Mouse (Mus musculus): Measurements from ENCODE around the gene Serpina3j. TPM values are rescaled to one million over a fixed set of nuclear protein-coding genes. Genes with fewer than 3 reads are reported as not detected.
"Not testable (repeated sequence)": the region's sequence is repeated elsewhere in the genome, so short reads cannot be mapped to it uniquely, and the experiment has no call there.

Gene Serpina3j
- polyA plus RNA-seq, 1 experiment from 2014 or later = not detected

GRCm38 (mm10) chr12:104338226-104338625, 23.9 kb downstream of the Serpina3j start, which contains the start of the genes Serpina3k and Serpina3m:
TSS of gene Serpina3k (plus strand) at chr12:104338486.
TSS of gene Serpina3m (plus strand) at chr12:104338486.
- not testable (repeated sequence) for DNase-seq (ENCODE audit: extremely low spot score, low spot score); H3K27ac ChIP-seq; H3K4me3 ChIP-seq; H3K4me1 ChIP-seq; H3K9me3 ChIP-seq; H3K36me3 ChIP-seq (replicated peaks); H3K27me3 ChIP-seq (ENCODE audit: poor library complexity, severe bottlenecking)
- WGBS = 85% methylated on average over 3 of the region's 3 CpGs

- Histone ChIP-seq H3K36me3 (replicated peaks) (no peaks in the 10 kb centered on the region), H3K27me3 (ENCODE audit: poor library complexity, severe bottlenecking) (no peaks in the 10 kb centered on the region), H3K9me3 (no peaks in the 10 kb centered on the region), H3K4me1 (no peaks in the 10 kb centered on the region), H3K27ac (no peak overlapping the region), H3K4me3 (no peak overlapping the region)
- WGBS = 90% methylated on average over 3 of the region's 3 CpGs
- DNase-seq (ENCODE audit: extremely low spot score, low spot score) = no peak
These were observed 24.4 kb downstream of the Serpina3j start for GRCm38 (mm10) chr12:104338705-104339104.

GRCm38 (mm10) chr12:104342489-104342888, 28.1 kb downstream of the Serpina3j start:
- DNase-seq (ENCODE audit: extremely low spot score, low spot score); H3K4me3 ChIP-seq; H3K36me3 ChIP-seq (replicated peaks); H3K27ac ChIP-seq; H3K9me3 ChIP-seq; H3K4me1 ChIP-seq; H3K27me3 ChIP-seq (ENCODE audit: poor library complexity, severe bottlenecking): not testable (repeated sequence)

GRCm38 (mm10) chr12:104345181-104345580, 30.8 kb downstream of the Serpina3j start:
- 92% methylated on average over 2 of the region's 2 CpGs for WGBS

DNA sequence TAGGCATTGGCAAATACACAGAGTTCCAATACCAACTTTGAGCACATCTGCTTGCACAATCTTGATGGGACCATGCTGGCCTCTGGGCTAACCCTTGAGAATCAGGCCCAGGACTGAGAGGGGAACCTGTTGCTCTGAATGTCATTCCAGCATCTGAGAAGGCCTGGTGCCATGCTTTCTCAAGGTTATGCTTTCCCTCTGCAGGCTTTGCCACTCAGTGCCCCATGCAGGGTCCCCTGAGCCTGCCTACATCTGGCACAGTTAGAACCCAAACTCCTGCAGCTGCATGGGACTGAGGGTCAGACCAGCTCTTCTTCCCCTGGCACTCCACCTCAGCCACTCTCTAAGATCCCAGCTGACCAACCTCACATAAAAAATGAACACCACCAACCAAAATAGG, 31.4 kb downstream of the Serpina3j start:
- Histone ChIP-seq H3K4me3 (no peak overlapping the region), H3K27ac (no peak overlapping the region), H3K27me3 (ENCODE audit: poor library complexity, severe bottlenecking) (no peaks in the 10 kb centered on the region), H3K36me3 (replicated peaks) (no peaks in the 10 kb centered on the region), H3K4me1 (no peaks in the 10 kb centered on the region), H3K9me3 (no peaks in the 10 kb centered on the region)
- no peak for DNase-seq (ENCODE audit: extremely low spot score, low spot score)

More at GRCm38 (mm10) chr12:104345181-104345580, 30.8 kb downstream of the Serpina3j start:
- Histone ChIP-seq H3K27ac (no peak overlapping the region), H3K36me3 (replicated peaks) (no peaks in the 10 kb centered on the region), H3K27me3 (ENCODE audit: poor library complexity, severe bottlenecking) (no peaks in the 10 kb centered on the region), H3K4me3 (no peak overlapping the region), H3K9me3 (no peaks in the 10 kb centered on the region), H3K4me1 (no peaks in the 10 kb centered on the region)
- no peak for DNase-seq (ENCODE audit: extremely low spot score, low spot score)

DNA sequence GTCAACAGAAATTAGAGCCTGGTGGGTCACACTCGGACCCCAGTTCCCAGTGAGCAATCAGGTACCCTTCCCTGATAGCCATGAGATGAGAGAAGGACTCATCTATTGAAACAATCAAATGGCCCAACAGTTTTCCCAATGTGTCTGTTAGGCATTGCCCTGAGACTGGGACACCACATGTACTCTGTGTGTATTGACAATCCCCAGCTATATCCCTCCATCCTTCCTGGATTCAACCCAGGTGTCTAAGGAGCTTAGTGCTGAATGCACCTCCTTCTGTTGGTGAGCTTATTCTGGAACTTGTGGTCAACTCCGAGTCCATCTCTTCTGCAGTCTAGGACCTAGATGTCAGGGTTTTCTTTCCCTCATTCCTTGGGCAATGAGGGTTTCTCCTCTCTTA, 32.7 kb downstream of the Serpina3j start:
- Histone ChIP-seq H3K9me3 (no peaks in the 10 kb centered on the region), H3K4me3 (no peak overlapping the region), H3K36me3 (replicated peaks) (no peaks in the 10 kb centered on the region), H3K27me3 (ENCODE audit: poor library complexity, severe bottlenecking) (no peaks in the 10 kb centered on the region), H3K27ac (no peak overlapping the region), H3K4me1 (no peaks in the 10 kb centered on the region)
- WGBS = 76% methylated on average over 2 of the region's 2 CpGs
- peak; percentile 0 for DNase-seq (ENCODE audit: extremely low spot score, low spot score)

- not testable (repeated sequence) for H3K4me1 ChIP-seq; H3K36me3 ChIP-seq (replicated peaks); H3K27ac ChIP-seq; H3K9me3 ChIP-seq; DNase-seq (ENCODE audit: extremely low spot score, low spot score); H3K27me3 ChIP-seq (ENCODE audit: poor library complexity, severe bottlenecking); H3K4me3 ChIP-seq
- WGBS = 41% methylated on average over 3 of the region's 3 CpGs
These were observed 37.5 kb downstream of the Serpina3j start for GRCm38 (mm10) chr12:104351812-104352211.

DNA sequence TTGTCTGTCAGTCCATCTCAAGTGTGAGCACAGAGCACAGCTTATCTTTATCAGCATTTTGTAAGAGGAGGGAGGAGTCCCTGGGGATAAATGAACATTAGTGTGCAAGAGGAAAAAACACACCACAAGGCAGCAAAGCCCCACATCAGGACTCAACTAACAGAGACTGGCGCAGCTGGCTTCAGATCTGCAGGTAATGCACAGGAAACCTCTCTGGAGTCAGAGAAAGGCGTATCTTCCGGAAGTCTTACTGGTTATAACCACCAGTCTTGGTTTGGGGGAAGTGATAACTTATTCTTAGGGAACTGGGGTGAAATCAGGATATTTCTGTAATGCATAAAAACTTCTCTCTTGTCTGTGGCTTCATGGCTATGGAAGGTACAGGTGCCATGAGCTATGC, 41.7 kb downstream of the Serpina3j start:
- no peaks in the 10 kb centered on the region for H3K36me3 ChIP-seq (replicated peaks)
- H3K27me3 ChIP-seq (ENCODE audit: poor library complexity, severe bottlenecking) = no peaks in the 10 kb centered on the region
- no peak overlapping the region for H3K27ac ChIP-seq
- H3K4me3 ChIP-seq = no peak overlapping the region
- no peak for DNase-seq (ENCODE audit: extremely low spot score, low spot score)
- no peaks in the 10 kb centered on the region for H3K4me1 ChIP-seq
- no peaks in the 10 kb centered on the region for H3K9me3 ChIP-seq
- 85% methylated on average over 3 of the region's 3 CpGs for WGBS

- 88% methylated on average over 3 of the region's 3 CpGs for WGBS
- H3K4me3 ChIP-seq = no peak overlapping the region
These were observed 55.6 kb downstream of the Serpina3j start for GRCm38 (mm10) chr12:104369986-104370385.

More at GRCm38 (mm10) chr12:104369986-104370385, 55.6 kb downstream of the Serpina3j start:
- Histone ChIP-seq H3K4me1 (no peaks in the 10 kb centered on the region), H3K9me3 (no peaks in the 10 kb centered on the region), H3K36me3 (replicated peaks) (no peaks in the 10 kb centered on the region), H3K27ac (no peak overlapping the region), H3K27me3 (ENCODE audit: poor library complexity, severe bottlenecking) (no peaks in the 10 kb centered on the region)
- DNase-seq (ENCODE audit: extremely low spot score, low spot score) = peak; percentile 9

Other genes with a start within 250 kb of the Serpina3j start
- gene Serpina5, start 213.4 kb upstream of the Serpina3j start, polyA plus RNA-seq (2016; fragmentation: Nextera tagmentation; extraction: Ambion mirVana) = not detected in 2 replicates
- gene Serpina3a, start 201.8 kb upstream of the Serpina3j start, polyA plus RNA-seq (2016; fragmentation: Nextera tagmentation; extraction: Ambion mirVana) = not detected in 2 replicates
- gene Serpina3b, start 186.6 kb upstream of the Serpina3j start, polyA plus RNA-seq (2016; fragmentation: Nextera tagmentation; extraction: Ambion mirVana) = not detected in 2 replicates
- not detected in 2 replicates for gene Serpina3c, start 160.7 kb upstream of the Serpina3j start, polyA plus RNA-seq (2016; fragmentation: Nextera tagmentation; extraction: Ambion mirVana)
- gene Serpina3f, start 100.0 kb upstream of the Serpina3j start, polyA plus RNA-seq (2016; fragmentation: Nextera tagmentation; extraction: Ambion mirVana) = 0.11 and 0.32 TPM in 2 replicates
- gene Serpina3g, start 78.3 kb upstream of the Serpina3j start, polyA plus RNA-seq (2016; fragmentation: Nextera tagmentation; extraction: Ambion mirVana) = 0.11 TPM in 1 of 2 replicates, not detected in the other
- gene Serpina3i, start 51.4 kb upstream of the Serpina3j start, polyA plus RNA-seq (2016; fragmentation: Nextera tagmentation; extraction: Ambion mirVana) = not detected in 2 replicates
- gene Serpina3k, start 23.9 kb downstream of the Serpina3j start, polyA plus RNA-seq (2016; fragmentation: Nextera tagmentation; extraction: Ambion mirVana) = not detected in 2 replicates
- not detected in 2 replicates for gene Serpina3m, start 23.9 kb downstream of the Serpina3j start, polyA plus RNA-seq (2016; fragmentation: Nextera tagmentation; extraction: Ambion mirVana)
- gene Serpina3n, start 92.2 kb downstream of the Serpina3j start, polyA plus RNA-seq (2016; fragmentation: Nextera tagmentation; extraction: Ambion mirVana) = not detected in 2 replicates
- gene Gsc, start 158.8 kb downstream of the Serpina3j start, polyA plus RNA-seq (2016; fragmentation: Nextera tagmentation; extraction: Ambion mirVana) = 2.2 and 2.9 TPM in 2 replicates

All from forebrain, embryonic 10.5 days (tissue).